Mouse (Mus musculus) liver, adult 2 months (tissue): ENCODE results near the gene Sgms2. TPM values are rescaled to one million over a fixed set of nuclear protein-coding genes. Genes with fewer than 3 reads are reported as not detected.

ENCODE experiments used
- DNase-seq: peaks from one replicate; pipeline ENCODE4 v3.0.0-alpha.2; 2011; ENCODE audit warnings: low read depth, low spot score; ENCODE audit errors: extremely low read depth
- H3K27ac ChIP-seq: fragments of 200-500 bp; replicated peaks from 2 replicates; pipeline ENCODE4 v1.5.1; 2012; ENCODE audit warnings: low read depth, mild to moderate bottlenecking, control low read depth, inconsistent platforms, low read length; ENCODE audit not compliant: insufficient read depth
- H3K27me3 ChIP-seq: fragments of 200-500 bp; 2 replicates; pipeline ENCODE4 v1.6.1; 2012; ENCODE audit warnings: mild to moderate bottlenecking, moderate library complexity, low read length, inconsistent platforms; ENCODE audit not compliant: control insufficient read depth, insufficient read depth
- H3K36me3 ChIP-seq: fragments of 200-500 bp; 2 replicates; pipeline ENCODE4 v1.6.1; 2012; ENCODE audit warnings: low read length, inconsistent platforms; ENCODE audit not compliant: control insufficient read depth, insufficient read depth
- H3K4me1 ChIP-seq: fragments of 200-500 bp; 2 replicates; pipeline ENCODE4 v1.6.1; 2011; ENCODE audit warnings: low read length; ENCODE audit not compliant: control insufficient read depth, insufficient read depth
- H3K4me3 ChIP-seq: fragments of 200-500 bp; 2 replicates; pipeline ENCODE4 v1.5.1; 2011; ENCODE audit warnings: low read depth, mild to moderate bottlenecking, control low read depth, low read length, moderate library complexity; ENCODE audit not compliant: insufficient read depth
- H3K79me2 ChIP-seq: fragments of 200-500 bp; 2 replicates; pipeline ENCODE4 v1.6.1; 2012; ENCODE audit warnings: inconsistent platforms, mild to moderate bottlenecking, low read length, moderate library complexity; ENCODE audit not compliant: control insufficient read depth, insufficient read depth
- H3K9ac ChIP-seq: fragments of 200-500 bp; 2 replicates; pipeline ENCODE4 v1.6.1; 2012; ENCODE audit warnings: low read depth, mild to moderate bottlenecking, control low read depth, inconsistent platforms, low read length
- CTCF ChIP-seq: fragments of 200-500 bp; IDR thresholded peaks from 2 replicates; pipeline ENCODE4 v1.5.1; 2011; ENCODE audit warnings: low read depth, low read length, control low read depth
- POLR2A ChIP-seq: fragments of 200-500 bp; IDR thresholded peaks from 2 replicates; pipeline ENCODE4 v1.6.1; 2011; ENCODE audit warnings: low read length, control low read depth; ENCODE audit not compliant: insufficient read depth; ENCODE audit errors: extremely low read depth
- WGBS: fragments of 180-500 bp; shearing (Covaris S2); methylation state at CpG from one replicate; pipeline ENCODE4 v1.1.7; 2018; 5-methylcytosine and 5-hydroxymethylcytosine counted together
- polyA plus RNA-seq: library from polyadenylated mRNA; depleted of rRNA; stranded (reverse); fragments of >200 nt; gene quantifications from 2 replicates; pipeline ENCODE4 v1.2.3, GENCODE M21; 2012
- total RNA-seq: library from RNA; depleted of rRNA; stranded (reverse); fragments of >200 nt; gene quantifications from 2 replicates; pipeline ENCODE4 v1.2.3, GENCODE M21; 2014

Sgms2 gene
- total and polyA plus RNA-seq, 2 experiments, result 11.8 to 35.8 TPM

- DNase-seq, result peak; percentile 70
- peaks cover 10% of the 10 kb centered on the region; the same call in 1 of the 2 replicates for H3K79me2 ChIP-seq
- H3K36me3 ChIP-seq, result no peaks in the 10 kb centered on the region
- peaks cover 20% of the 10 kb centered on the region for H3K4me1 ChIP-seq
- TF ChIP-seq CTCF (no peak), POLR2A (peak; percentile 63; the same call in 1 of the 2 replicates)
- peak overlapping the region; percentile 98 for H3K9ac ChIP-seq
- H3K4me3 ChIP-seq, result peak overlapping the region; percentile 65
- no peaks in the 10 kb centered on the region for H3K27me3 ChIP-seq
- WGBS, result under 1% methylated on average over 68 of the region's 78 CpGs
- peak overlapping the region; percentile 92 for H3K27ac ChIP-seq
These were observed 885 bp downstream of the Sgms2 start for GRCm38 (mm10) chr3:131490143-131490908.

GRCm38 (mm10) chr3:131489657-131490142, 1.5 kb downstream of the Sgms2 start:
- H3K9ac ChIP-seq, result peak overlapping the region; percentile 98
- no peaks in the 10 kb centered on the region for H3K36me3 ChIP-seq
- peak; percentile 70 for DNase-seq
- TF ChIP-seq CTCF (no peak), POLR2A (no peak; the same call in 1 of the 2 replicates)
- H3K27ac ChIP-seq, result peak overlapping the region; percentile 84
- H3K4me3 ChIP-seq, result peak overlapping the region; percentile 65
- peaks cover 10% of the 10 kb centered on the region; the same call in 1 of the 2 replicates for H3K79me2 ChIP-seq
- H3K4me1 ChIP-seq, result peaks cover 17% of the 10 kb centered on the region
- 1% methylated on average over 30 of the region's 36 CpGs for WGBS
- no peaks in the 10 kb centered on the region for H3K27me3 ChIP-seq

DNA sequence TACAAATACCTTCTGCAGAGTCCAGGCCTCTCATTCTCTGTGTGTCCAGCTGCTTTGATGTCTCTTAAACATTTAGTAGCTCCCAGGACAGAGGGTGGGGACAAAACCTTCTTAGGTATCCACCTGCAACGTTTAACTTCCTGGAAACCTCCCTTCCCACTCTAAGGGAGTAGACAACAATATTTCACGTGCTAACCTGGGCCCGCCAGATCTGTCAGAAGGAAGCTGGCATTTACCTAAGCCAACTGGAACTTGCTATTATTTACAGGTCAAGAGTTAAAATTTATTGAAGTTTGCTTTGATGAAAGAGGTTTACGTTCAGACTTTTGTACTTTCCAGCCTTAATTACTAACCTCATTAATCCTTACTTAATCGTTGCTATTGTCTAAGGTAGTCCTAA, 2.2 kb downstream of the Sgms2 start:
- Histone ChIP-seq H3K4me1 (peaks cover 16% of the 10 kb centered on the region), H3K27me3 (no peaks in the 10 kb centered on the region), H3K27ac (peak overlapping the region; percentile 99), H3K9ac (peak overlapping the region; percentile 67; the same call in 1 of the 2 replicates), H3K4me3 (peak overlapping the region; percentile 65), H3K79me2 (peaks cover 10% of the 10 kb centered on the region; the same call in 1 of the 2 replicates), H3K36me3 (no peaks in the 10 kb centered on the region)
- WGBS, result 13% methylated on average over 5 of the region's 5 CpGs
- TF ChIP-seq CTCF (no peak), POLR2A (no peak)
- DNase-seq, result peak; percentile 95

DNA sequence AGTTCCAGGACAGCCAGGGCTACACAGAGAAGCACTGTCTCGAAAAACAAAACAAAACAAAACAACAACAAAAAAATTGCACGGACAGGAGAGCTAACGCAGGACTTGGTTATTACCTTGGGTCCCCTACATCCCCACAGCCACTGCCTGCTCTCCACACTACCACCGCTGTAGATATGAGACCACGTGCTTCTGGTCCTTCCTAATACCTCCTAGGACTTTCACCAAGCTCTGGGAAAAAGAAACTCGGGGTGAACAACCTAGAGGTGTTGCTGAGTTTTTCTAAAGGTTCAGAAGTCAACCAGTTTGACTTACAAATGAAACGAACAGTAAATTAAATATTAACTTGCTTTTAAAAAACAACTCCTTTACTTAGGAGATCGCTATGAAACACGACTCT, 2.8 kb downstream of the Sgms2 start:
- WGBS, result 14% methylated on average over 9 of the region's 9 CpGs
- Histone ChIP-seq H3K36me3 (no peaks in the 10 kb centered on the region), H3K27me3 (no peaks in the 10 kb centered on the region), H3K4me1 (peaks cover 14% of the 10 kb centered on the region), H3K79me2 (peaks cover 16% of the 10 kb centered on the region; the same call in 1 of the 2 replicates), H3K9ac (peak overlapping the region; percentile 31; the same call in 1 of the 2 replicates), H3K4me3 (peak overlapping the region; percentile 65; the same call in 1 of the 2 replicates), H3K27ac (peak overlapping the region; percentile 99)
- peak; percentile 98 for DNase-seq
- no peak for TF ChIP-seq CTCF
- TF ChIP-seq POLR2A, result no peak

GRCm38 (mm10) chr3:131485388-131485787, 5.8 kb downstream of the Sgms2 start:
- 31% methylated on average over 5 of the region's 5 CpGs for WGBS
- no peaks in the 10 kb centered on the region for H3K36me3 ChIP-seq
- no peak overlapping the region for H3K9ac ChIP-seq
- H3K79me2 ChIP-seq, result peaks cover 37% of the 10 kb centered on the region; the same call in 1 of the 2 replicates
- H3K27me3 ChIP-seq, result no peaks in the 10 kb centered on the region
- no peak for TF ChIP-seq POLR2A
- no peak for TF ChIP-seq CTCF
- peak; percentile 53 for DNase-seq
- H3K27ac ChIP-seq, result no peak overlapping the region
- peaks cover 10% of the 10 kb centered on the region; the same call in 1 of the 2 replicates for H3K4me1 ChIP-seq
- no peak overlapping the region for H3K4me3 ChIP-seq
